Mouse (Mus musculus) lung, postnatal 14 days (tissue): ENCODE measurements around the gene Snx5.

ENCODE experiments used
- DNase-seq: peaks from one replicate; pipeline ENCODE4 v3.0.0; 2021

Snx5 gene

DNA sequence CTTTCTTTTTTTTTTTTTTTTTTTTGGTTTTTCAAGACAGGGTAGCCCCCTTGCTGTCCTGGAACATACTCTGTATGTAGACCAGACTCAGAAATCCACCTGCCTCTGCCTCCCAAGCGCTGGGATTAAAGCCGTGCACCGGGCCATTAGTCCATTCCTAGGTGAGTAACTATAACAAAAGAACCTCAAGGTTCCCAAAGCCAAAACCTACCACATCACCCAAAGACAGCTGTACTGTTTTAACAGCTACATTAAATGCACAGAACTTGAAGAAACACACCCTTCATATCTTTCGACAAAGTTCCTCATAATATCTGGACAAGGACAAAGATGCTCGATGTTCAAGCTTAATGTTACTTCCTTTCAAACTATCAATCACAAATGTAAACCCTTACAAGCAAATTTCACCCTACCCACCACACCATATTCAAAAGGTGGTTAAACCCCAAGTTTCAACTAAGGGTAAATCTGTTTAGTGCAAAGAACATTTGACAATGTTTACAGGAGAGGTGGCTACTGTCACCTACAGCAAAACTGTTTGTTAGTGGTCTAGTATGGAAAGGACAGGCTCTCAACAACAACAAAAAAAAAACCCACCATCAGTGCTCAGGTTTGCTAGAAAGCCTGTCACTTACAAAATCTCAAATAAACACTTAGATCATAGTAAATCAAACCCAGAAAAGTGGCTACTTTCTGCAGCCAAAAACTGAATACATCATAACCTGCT is 3.5 kb downstream of the Snx5 start:
- DNase-seq, result no peak

DNA sequence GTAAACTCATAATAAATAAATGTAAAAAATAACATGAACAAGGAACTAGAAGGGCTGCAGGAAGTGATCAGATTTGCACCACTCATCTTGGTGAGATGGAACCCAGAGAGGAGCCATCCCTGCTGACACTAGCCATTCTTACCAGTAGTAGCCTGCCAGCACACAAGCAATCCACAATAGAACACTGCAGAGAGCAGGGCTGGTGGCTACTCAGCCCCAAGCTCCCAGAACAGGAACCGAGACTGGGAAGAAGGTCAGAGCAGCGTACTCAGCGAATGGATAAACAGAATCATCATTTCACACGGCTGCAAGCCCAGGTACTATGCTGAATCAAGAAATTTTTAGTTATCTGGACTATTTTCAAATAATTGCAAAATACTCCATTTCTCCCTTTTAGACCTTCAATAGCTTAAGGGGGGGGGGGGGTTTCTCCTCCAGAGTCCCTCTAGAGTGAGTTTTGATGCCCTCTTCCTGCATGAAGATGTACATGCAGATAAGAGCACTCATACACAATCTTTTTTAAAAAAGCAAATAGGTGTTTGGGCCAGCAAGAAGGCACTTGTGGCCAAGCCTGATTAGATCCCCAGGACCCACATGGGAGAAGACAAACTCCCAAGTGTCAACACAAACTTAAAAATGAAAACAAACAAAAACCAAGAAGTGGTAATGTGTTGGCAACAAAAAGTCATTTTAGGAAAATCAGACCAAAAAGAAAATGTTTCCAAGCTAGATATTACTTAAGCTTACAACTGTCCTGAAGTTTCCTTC is 4.6 kb downstream of the Snx5 start:
- DNase-seq, result no peak

GRCm38 (mm10) chr2:144265120-144265488 is 5.6 kb downstream of the Snx5 start:
- no peak for DNase-seq

- DNase-seq, result no peak
Observed at GRCm38 (mm10) chr2:144264398-144265119, 6.1 kb downstream of the Snx5 start.

DNA sequence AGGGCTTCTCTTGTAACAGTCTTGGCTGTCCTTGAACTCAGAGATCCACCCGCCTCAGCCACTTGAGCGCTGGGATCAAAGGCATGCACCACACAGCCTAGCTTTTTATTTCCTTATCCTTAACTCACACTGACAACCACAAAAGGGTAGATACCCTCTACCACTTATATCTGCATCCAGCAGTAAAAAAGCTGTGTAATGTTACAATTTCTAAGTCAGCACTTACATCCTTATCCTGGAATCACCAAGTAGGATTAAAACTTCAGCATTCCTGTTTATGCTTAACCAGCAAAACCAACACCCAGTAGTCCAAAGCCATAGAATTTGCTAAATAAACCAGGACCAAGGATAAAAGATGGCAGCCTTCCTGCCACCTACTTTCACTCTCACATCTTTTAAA is 7.9 kb downstream of the Snx5 start:
- DNase-seq, result no peak

DNA sequence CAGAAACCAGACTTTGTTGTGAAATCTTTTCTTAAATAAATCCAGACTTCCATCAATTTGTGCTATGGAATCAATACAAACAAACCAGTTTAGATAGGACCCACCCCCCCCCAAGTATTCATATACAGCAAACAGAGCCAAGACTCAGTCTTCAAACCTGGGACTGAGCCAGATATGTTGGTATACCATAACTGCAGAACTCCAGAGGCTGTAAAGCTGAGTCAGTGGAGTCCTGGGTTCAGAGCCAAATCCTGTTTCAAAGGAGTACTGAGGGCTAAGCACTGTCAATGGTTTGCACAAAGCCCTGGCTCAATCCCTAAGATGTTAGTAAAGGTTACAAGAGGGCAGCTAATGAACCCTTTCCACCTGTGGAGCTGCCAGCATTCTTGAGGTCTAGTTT is 20.6 kb downstream of the Snx5 start:
- no peak for DNase-seq

DNA sequence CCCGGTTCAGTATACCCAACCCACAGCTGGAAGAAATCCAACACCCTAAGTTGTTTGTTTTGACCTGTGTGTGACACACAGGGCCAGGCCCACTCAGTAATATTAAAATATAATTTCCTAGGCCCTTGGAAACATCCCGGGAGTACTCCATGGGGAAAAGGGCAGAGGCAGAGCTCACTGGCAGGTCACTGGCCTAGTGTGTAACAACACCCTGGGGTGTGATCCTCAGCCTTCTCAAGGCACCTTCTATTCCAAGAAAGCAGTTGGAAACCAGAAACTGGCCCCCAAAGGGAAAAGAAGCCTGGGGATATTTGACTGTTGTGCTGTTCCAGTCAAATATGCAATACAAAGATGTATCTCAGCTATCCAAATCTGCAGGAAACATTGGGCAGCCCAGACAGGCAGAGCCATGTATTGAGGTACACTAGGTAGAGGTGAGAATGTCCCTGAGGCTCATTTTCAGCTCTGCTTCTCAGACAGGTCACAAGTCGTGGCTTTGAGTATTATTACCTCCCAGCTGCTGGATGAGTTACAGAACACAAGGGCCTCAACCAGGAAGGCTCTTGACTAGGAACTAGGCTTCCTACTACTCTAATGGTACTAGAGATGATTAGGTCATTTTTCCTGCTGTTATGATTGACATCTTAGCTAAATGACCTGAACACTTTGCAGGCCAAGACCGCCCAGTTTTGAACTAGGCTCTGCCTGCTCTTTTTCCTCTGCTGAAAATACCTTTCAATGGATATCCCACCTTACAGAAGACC is 21.9 kb downstream of the Snx5 start:
- DNase-seq, result no peak

- DNase-seq, result no peak
Observed at GRCm38 (mm10) chr2:144247337-144247978, 23.2 kb downstream of the Snx5 start.

DNA sequence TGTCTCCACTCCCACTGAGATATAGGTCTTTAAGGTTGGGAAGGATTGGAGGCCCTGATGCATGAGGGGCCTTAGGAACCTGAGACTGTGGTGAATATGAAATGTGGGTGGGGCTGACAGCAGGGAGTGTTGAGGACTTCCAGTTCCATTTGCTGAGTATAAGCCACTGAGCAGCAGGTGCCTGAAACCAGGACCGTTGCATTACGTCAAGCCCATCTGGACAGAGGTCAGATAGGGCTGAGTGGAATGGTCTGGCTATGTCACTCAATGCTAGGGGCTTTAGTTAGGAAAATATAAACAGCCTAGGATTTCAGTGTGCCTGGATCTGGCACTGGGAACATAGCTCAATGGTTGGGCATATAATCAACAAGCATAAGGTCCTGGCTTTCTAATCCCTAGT is 24.4 kb downstream of the Snx5 start:
- no peak for DNase-seq

- DNase-seq, result peak; percentile 56
Observed at GRCm38 (mm10) chr2:144245464-144245863, 25.2 kb downstream of the Snx5 start.

GRCm38 (mm10) chr2:144240095-144240899 is 30.4 kb downstream of the Snx5 start:
- no peak for DNase-seq

DNA sequence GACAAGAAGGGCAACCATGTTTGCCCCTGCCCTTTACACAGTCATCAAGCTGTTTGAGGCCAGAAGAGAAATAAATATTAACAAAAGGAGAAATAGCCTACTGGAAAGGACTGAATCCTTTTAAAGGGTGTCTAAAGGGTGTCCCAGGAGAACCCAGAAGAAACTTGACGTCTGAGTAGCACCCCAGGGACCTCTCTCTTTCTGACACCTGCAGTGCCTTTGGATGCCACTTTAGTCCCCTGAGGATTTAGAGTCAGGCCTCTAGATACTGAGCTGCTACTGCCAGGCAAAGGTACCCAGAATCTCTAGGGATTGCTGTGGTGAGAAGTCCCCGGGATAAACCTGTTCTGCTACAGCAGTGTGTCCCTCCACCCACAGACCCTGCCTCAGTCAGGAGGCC is 31.4 kb downstream of the Snx5 start:
- DNase-seq, result no peak

DNA sequence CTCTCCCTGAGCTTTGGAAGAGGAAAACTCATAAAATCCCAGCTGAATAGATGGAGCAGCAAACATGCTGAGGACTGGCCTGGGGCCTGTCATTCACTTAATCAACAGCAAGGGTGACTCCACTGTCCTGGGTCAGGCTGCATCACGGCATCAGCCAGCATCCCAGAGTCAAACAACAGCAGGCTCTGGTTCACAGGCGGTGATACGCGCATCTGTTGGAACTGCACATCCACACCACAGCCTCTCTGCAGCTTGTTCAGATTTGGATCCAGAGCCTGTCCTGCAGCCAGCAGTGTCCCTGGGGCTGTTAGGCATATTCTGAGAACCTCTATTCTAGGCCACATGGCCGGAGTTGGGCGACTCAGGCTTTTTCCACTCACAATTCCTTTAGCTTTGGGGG is 32.4 kb downstream of the Snx5 start:
- DNase-seq, result peak; percentile 39

- no peak for DNase-seq
Observed at GRCm38 (mm10) chr2:144236791-144237584, 33.7 kb downstream of the Snx5 start.

GRCm38 (mm10) chr2:144235776-144236175 is 34.9 kb downstream of the Snx5 start:
- no peak for DNase-seq

- DNase-seq, result no peak
Observed at GRCm38 (mm10) chr2:144233534-144233933, 37.2 kb downstream of the Snx5 start.

GRCm38 (mm10) chr2:144231115-144231514 is 39.6 kb downstream of the Snx5 start:
- DNase-seq, result no peak

GRCm38 (mm10) chr2:144230498-144230897 is 40.2 kb downstream of the Snx5 start:
- no peak for DNase-seq

- no peak for DNase-seq
Observed at GRCm38 (mm10) chr2:144229647-144230046, 41.1 kb downstream of the Snx5 start.

DNA sequence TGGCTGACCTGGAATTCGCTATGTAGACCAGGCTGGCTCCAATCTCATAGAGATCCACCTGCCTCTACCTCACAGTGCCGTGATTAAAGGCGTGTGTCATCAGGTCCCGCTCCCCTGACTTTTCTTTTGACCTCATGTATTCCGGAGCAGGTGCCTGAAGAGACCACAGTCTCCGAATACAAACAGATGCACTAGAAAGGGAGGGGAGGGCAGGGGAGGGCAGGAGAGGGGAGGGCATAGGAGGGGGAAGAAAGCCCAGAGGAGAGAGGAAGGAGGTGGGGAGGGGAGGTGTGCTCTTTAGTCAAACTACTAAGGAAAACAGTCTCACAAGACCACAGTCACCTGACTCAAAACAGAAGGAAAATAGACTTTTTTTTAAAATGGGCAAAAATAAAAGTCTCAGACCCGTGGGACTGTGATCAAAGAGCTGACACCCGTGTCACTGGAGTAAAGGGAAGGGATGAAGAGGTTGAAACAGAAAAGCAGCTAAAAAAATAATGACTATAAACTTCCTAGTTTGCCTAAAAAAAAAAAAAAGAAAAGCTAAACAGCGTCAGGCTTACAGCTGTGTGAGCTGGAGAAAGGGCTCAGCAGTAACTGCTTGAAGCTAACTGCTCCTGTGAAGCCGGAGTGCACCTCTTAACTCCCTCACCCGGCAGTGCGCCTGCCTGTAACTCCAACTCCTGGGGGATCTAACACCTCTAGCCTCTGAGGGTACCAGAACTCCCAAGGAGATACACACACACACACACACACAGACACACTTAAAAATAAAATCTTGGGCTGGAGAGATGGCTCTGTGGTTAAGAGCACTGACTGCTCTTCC is 42.0 kb downstream of the Snx5 start:
- DNase-seq, result no peak
